Mouse (Mus musculus) retina, embryonic 14.5 days (tissue): ENCODE results near the gene Crtc3.

Experiments
- DNase-seq: peaks from one replicate; pipeline ENCODE4 v3.0.0-alpha.2; 2015; ENCODE audit warnings: low spot score

The Crtc3 gene

DNA sequence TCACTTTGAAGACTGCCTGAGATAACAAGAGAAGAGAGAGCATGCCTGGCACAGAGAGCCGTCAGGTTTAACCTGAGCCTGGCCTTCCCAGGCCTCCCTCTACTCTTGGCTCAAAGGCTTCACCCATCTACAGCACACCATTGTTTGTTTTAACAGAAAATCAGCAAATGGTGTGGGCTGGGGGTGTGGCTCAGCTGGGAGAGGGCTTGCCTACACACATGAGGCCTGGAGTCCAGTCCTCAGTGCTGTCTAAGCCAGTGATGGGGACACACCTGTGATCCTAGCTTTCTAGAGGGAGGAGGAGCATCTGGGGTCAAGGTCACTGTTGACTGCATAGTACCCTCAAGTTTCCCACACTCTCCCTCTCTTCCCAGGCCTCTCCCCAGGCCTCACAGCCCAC lies 6.0 kb downstream of the Crtc3 start:
- no peak for DNase-seq

DNA sequence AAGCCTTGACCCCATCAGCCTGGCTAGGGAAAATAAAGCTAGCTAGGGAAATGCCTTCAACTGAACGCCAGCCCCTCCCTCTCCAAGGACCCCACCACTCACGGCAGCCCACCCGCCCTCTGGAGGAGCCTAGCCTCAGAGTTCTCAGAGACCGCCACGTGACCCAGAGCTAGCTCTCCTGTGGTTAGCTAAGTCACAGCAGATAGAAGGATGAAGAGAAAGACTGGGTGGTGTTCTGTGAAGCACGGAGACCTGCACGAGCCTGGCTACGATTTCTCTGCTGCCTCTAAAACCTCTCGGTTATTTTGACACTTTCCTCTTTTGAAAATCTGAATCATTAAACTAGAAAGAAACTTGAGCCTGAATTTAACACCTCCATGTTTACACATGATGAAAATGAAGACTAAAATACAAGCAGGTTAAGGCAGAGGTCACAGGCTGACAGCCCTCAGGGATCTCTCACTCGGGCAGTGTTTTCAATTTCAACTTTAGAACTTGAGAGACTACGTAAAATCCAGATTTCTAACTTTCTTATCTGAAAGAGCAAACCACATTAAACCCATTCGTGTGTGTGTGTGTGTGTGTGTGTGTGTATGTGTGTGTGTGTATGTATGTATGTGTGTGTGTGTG lies 8.3 kb downstream of the Crtc3 start:
- DNase-seq: peak; percentile 52

DNA sequence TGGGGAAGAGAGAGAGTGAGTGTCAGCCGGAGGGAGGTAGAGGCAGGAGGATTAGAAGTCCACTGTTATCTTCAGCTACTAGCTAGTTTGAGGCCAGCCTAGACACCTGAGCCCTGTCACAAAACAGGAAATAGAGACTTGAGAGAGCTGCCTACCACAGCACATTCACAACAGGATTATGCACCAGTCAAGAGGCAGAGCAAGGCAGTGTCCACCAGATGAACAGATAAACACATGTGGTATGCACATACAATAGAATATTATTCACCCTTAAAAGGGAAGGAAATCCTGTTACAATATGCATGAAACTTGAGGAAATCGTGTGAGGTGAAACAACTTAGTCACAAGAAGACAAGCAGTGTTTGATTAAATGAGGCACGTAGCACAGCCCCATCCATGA lies 16.4 kb downstream of the Crtc3 start:
- no peak for DNase-seq

DNA sequence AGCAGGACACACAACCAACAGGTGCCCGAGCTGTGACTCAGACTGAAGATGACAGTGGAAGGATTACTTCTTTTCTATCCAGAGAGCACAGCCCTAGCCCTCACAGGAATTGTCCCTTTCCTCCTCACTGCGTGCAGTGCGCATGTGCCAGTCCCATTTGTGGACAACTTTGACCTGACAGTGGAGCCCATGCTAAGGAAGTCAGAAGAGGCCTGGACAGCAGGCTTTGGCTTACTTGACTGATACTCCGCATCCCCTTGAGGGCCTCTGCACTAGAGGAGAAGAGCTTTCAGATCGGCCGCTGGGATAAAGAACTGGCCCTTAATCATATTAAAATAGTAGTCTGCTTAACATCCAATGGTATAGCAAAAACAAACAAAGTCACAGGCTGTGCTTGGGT lies 17.8 kb downstream of the Crtc3 start:
- DNase-seq: no peak

DNA sequence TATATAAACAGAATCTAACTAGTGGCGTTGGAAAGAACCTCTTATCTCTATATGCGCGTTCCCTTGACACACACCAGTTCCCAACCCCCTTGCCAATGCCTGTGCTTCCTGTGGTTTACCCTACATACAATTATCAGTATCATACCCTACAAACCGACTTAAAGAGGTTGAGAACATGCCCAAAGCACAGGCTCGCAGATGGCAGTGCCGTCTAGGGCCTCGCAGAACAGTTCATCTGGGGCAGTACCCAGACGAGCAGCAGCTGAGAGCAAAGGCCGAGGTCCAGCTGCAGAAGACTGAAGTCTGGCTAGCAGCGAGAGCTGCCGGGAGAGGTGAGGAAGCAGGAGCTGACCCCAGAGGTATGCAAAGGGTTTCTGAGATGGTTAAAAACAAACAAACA lies 21.5 kb downstream of the Crtc3 start:
- DNase-seq: no peak

DNA sequence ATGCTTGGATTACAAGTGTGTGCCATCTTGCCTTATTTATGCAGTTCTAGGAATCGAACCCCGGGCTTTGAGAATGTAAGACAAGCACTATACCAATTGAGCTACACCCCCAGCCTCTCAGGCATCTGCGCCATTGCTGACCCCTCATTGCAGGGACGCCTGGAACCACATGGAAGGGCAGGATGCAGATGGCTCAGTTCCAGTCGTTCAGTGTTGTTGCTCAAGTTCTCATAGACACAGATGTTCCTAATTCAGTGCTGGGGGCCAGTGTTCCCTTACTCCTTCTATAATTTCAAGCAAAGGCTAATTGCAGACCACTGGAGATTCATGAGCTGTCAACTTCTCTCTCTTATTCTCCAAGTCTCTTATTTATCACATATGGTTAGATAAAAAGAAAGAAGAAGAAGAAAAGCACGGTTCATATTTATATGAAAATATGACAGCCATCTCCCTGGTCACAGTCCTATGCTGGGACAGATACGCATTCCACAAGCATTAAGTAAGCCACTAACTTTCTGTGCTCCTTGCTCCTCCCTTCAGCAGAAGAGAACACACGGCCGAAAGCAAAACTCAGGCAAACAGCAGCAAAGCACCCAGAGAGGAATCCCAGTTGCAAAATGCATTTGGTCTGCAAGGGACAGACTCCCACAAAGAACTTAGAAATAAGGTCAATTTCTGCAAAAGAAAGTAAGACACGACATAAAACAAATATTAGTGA lies 22.3 kb downstream of the Crtc3 start:
- no peak for DNase-seq

DNA sequence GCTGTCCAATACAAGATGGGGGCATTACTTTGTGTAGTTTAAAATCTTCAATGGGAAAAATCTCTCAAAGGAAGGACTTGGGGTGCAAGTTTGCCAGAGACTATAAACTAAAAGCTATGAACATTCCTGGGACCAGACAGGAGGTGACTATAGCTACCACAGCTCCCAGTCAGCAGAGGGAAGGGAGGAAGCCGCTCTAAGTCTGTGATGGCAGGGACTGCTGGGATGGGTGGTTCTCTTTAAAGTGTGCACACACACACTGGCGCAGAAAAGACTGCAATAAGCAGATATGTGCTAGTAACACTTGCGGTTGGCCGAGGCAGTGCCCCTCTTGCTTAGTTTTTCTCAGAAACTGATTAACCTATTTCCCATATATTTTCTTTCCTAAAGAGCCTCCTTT lies 27.6 kb downstream of the Crtc3 start:
- no peak for DNase-seq

DNA sequence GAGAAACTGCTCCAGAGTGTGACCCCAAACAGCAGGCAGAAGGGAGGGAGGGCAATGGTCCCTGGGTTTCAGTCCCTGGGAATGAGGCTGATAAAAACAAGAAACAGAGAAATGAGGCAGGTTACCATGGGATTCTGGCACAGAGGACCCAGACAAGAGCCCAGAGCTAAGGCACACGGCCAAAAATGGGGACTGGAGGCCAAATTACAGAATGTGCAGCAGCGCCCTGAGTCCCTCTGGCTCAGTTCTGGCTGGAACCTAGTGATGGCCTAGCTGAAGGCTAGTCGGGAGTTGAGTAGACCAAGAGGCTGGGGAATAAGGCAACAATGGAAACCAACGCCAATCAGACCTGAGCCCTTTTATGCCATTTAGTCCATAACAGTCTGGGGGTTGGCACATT lies 28.1 kb downstream of the Crtc3 start:
- no peak for DNase-seq

DNA sequence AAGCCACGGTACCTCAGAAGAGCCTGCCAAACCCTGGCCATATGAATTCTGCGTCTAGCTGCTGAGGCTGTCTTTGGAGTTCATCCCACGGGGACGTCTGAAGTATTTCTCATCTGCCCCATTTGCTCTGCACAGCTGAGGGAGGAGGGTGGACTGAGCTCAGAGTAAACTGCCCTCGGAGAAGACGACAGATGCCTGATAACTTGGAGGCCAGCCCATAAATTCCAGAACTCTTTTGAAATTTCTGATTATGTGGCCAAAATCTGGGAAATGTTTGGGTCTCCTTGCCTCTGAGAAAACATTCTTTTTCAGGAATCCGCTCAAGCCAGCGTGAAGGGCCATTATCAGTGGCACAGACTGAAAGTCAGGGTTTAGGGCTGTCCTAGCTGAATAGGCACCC lies 30.8 kb downstream of the Crtc3 start:
- DNase-seq: no peak

DNA sequence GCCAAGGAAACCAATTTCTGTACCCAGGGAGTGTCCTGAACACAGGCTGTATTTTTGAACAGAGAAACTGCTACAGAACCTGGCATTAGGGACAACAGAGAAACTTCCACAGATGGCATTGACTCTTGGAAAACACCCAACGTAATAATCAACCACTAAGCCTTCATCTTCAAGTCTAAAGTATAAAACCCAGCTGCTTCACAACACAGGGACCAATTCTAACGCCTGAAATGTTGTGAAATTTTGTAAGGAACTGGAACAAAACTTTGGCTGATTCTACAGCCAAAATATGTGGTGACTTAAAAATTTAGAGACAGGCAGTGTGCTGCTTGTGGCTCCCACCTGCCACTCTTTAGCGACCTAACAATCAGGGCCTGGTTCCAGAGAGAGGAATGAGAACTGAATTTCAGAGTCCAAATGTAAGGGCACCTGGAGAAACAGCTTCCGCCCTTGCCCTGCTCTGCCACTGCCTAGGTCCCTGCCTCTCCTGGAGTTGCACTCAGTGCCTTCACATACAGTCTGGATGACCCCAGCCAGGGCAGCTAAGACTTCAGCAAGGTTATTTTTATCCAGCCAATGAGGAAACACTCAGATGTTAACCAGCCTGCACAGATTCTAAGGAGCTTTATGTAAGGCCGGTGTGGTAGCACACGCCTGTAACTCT lies 33.2 kb downstream of the Crtc3 start:
- DNase-seq: no peak

DNA sequence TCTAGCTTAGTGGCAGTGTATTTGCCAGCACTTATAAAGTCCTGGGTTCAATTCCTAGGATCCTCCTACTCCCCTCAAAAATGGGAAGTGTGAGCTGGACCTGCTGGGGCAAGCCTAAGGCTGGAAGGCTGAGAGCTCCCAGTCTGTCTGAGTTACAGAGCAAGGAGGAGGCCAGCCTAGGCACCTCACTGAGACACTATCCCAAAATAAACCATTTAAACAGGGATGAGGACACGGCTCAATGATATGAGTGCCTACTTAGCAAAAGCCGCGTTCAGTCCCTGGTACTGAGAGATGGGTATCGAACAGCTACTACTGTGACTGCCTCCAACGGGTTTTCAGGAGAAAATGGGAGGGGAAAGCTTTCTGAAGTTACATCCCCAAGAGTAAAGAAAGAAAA lies 33.8 kb downstream of the Crtc3 start:
- DNase-seq: no peak

DNA sequence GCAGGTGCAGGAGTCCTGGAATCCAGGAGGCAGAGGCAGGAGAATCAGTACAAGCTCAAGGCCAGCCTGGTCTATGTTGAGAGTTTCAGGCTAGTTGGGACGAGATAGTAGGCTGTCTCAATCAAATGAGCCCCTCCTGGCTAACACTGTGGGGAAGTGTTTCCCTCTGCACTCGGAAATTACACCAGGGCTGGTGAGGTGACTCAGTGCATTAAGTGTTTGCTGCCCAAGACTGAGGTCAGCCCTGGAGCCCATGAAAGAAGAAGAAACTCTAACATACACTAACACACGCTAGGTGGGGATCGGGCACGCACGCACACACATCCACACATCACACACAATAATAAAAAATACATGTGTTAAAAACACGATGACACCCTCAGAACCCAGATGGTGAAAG lies 34.3 kb downstream of the Crtc3 start:
- DNase-seq: no peak

DNA sequence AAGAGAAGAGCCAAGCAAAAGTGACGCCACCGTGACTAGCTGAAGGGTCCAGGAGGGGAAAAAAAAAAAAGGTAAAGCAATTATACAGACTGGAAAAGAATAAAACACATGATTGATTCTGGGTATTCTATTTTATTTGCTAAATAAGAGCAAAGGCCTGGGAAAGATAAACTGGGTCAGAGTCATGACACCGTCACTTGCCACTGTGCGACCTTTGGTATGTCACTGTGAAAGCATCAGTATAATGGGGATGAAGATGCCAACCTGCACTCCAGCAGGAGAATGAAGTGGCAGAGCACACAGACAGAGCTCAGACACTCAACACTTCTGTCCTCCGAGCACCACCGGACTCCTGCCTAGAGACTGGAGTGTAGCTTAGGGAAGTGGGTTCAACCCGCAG lies 34.7 kb downstream of the Crtc3 start:
- DNase-seq: no peak

DNA sequence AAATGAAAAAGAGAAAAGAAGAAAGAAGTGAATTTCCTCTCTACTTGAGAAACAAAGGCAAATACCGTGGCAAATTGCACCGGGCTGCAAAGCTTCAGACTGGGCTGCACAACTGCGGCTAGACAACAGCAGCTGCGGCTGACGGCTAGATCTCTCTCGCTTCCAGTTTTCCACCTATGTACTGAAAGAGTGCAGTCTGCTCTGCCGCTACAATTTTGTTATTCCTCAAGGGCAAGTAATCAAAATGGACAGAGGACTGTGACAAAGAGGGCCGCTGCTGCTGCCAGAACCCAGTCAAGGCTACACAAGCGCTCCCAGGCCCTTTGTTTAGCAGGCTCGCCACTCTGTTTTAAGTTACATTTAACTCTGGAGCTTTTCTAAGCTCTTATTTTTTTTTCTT lies 35.6 kb downstream of the Crtc3 start:
- DNase-seq: no peak

DNA sequence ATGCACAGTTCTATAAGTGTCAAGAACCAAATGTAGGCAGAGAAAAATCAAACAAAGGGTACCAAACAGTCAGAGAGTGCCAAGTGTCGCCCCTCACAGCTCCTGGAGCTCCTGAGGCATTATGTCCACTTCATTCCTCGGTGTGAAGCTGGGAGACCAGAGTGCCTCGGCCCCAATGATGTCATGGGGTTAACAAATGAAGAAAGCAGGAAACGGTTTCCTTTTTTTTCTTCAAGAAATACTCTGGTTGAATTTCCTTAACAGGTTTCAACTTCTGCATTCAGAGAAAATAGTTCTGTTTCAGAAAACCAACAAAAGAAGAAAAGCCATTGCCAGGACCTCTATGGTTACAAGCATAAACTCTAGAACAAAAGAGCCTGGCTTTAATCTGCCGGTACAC lies 36.4 kb downstream of the Crtc3 start:
- DNase-seq: no peak

DNA sequence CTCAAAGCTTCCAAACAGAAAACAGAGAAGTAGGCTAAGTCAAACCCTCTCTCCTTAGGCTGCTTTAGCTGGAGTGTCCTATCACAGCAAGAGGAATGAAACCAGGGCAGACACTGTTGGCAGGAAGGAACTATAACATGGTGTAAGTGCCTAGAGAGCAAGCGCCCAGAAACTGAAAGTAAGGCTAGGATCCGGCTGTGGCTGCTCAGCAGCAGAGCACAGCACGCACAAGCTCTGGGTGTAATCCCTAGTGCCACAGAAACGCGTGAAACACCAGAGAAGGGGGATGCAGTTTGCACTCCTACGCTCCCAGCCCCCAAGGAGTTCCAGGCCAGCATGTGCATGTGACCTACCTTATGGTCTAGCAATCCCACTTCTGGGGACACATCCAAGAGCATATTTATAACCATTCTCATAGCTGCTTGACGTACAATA lies 41.2 kb downstream of the Crtc3 start:
- DNase-seq: no peak

DNA sequence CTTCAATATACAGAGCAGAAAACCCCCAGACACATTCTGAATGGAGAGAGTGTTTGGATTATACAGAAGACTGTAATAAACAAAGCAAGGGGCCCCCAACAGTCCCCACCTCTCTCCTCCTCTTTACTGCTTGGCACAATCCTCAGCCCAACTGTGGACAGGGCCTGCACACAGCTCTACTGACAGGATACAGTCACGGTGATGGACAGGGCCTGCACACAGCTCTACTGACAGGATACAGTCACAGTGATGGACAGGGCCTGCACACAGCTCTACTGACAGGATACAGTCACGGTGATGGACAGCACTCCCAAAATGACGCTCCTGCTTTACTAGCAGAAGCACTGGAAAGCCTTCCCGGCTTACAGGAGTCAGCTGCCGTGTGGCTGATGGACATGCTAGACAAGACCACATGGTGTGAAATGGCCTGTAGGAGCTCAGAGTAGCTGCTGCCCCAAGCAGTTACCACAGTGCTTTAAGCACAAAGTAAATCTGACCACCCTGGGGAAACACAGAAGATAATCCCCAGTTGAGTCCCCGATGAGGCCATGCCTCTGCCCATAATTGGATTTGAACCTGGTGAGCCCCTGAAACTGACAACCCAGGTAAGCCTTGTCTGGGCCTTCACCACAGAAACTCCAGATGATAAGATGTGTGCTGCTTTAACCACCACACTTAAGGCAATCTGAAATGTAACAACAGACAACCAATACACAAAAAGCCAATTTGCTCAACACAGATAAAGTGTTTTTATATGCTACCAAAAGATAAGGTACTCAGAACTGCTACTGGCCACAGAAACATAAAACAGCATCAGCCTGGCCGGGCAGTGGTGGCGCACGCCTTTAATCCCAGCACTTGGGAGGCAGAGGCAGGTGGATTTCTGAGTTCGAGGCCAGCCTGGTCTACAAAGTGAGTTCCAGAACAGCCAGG lies 42.3 kb downstream of the Crtc3 start:
- DNase-seq: peak; percentile 37

DNA sequence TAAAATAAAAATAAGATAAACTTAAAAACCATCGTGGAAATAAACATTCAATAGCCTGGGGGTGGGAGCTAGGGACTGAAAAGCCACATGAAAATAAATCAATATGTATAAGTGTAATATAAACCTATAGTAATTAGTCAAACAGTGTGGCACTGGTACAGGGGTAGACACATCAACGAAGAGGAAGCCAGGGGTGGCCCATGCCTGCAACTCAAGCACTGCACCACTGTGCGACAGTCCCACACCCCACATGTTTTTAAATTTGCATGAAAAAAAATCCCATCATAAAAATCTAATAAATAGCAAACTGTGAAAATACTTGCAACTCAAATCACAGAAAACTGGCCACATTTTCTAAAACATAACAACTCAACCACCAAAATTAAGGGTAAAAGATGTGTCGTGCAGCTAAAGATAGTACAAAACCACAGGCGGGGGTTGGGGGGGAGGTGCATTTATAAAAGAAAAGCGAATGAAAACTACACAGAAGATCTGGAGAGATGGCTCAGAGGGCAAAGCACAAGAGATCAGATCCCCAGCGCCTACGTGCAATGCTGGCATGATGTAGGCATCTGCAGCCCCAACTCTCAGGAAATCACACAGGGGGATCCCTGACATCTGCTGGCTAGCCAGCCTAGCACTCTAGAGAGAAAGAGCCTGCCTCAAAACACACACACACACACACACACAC lies 45.6 kb downstream of the Crtc3 start:
- no peak for DNase-seq

DNA sequence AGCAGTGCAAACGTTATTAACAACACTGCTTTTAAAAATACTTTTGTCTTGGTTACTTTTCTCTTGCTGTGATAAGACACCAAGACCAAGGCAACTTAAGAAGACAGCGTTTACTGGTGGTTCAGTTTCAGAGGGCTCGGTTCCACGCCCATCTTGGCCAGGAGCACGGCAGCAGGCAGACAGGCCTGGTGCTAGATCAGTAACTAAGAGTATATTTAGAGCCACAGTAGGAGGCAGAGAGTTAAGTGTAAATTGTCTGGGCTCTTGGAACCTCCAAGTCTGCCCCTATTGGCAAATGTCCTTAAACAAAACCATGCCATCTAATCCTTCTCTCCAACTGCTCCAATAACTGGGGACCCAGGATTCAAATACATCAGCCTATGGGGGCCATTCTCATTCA lies 46.1 kb downstream of the Crtc3 start:
- no peak for DNase-seq

DNA sequence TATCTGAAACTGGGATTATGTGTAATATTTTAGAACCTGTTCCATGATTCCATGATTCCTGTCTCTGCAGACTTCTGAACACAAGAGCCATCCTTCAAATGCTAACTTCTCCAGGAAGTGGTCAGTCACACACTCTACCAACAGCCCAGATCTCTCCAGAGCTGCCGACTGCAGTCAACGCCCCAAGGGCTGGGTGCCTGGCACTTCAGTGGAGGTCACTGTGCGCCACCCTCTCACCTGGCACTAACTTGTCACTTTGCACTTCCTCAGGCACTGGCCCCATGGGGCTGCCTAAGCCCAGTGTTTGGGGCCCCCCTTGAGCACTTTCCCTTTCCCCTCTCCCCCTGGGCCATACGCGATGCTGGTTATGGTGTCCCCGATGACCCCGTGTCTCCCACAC lies 46.8 kb downstream of the Crtc3 start:
- no peak for DNase-seq

DNA sequence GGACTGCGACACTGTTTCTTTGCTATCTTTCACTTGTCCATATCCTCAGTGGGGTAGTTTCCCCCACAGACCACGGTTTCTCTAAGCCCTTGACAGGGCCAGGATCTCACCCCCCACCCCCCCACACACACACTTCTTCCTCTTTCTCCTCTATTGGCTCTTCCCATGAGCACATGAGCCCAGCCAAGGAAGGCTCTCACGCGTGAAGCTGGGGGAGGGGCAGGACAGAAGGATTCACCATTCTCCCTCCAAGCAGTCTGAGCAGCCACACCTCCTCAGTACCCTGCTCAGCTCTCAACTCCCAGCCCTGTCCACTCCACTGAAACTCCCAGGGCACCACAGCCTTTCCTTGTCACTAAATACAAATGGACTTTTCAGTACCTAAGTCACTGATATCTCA lies 47.2 kb downstream of the Crtc3 start:
- peak; percentile 56 for DNase-seq

DNA sequence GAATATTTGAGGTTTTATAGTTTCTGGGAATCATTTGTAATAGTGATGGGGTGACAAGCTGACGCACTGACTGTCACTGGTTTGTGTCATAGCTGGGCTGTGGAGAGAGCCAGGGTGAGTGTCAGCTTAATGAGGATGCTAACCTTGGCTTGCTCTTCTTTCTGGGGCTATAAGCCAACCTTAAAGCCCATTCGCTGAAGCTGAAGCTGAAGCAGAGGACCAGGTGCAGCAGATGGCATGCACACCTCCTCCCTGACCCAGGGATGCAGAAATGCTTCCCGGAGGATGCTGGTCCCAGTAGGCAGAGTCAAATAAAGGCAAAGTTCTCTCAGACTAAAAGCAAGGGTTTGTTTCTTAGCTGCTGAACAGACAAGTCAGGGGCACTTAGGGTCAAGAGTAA lies 48.7 kb downstream of the Crtc3 start:
- DNase-seq: no peak
